Mouse (Mus musculus): ENCODE results near the gene Acsf2.

DNA sequence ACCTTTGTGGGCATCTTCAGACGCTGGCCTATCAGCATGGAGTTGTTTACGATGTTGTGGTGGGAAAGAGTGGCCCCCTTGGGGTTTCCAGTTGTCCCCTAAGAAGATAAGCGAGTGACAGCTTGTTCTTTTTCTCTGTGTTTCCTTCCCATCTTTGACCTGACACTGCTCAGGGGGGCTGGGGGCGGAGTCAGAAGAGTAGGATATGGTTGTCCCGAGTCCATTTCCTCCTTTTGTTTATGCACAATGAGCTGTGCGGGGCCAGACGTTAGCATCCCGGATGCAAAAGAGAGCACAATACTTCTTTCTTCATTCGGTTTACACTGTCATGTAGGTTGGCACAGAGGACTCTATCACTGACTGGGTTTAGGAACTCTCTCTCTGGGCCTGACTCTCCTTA, 31.1 kb downstream of the Acsf2 start:
- TF ChIP-seq CTCF (IDR thresholded peaks at IDR 0.05; ENCODE audit: extremely low read depth, insufficient read depth, low read length) (no peak), POLR2A (IDR thresholded peaks at IDR 0.05; ENCODE audit: extremely low read depth, insufficient read depth, low read length) (no peak)

All from cortical plate, adult 2 months (tissue).